Mouse (Mus musculus) lung, embryonic 14.5 days (tissue): ENCODE measurements around the gene Txlnb. TPM values are rescaled to one million over a fixed set of nuclear protein-coding genes. Genes with fewer than 3 reads are reported as not detected.
"Not testable (repeated sequence)": the region's sequence is repeated elsewhere in the genome, so short reads cannot be mapped to it uniquely, and the experiment has no call there.

ENCODE experiments used
- ATAC-seq: fragments of 200-750 bp; cut with Nextera tagmentation; 2 replicates; pipeline ENCODE4 v1.8.0; 2017; ENCODE audit warnings: mild to moderate bottlenecking, moderate TSS enrichment, moderate library complexity; ENCODE audit not compliant: insufficient read depth
- DNase-seq: peaks from one replicate; pipeline ENCODE4 v3.0.0-alpha.2; 2015
- H3K27ac ChIP-seq: fragments of 300-500 bp; sonication (generic); 2 replicates; pipeline ENCODE4 v1.5.1; 2014; ENCODE audit warnings: low read depth, mild to moderate bottlenecking, moderate library complexity
- H3K27me3 ChIP-seq: fragments of 300-500 bp; sonication (generic); 2 replicates; pipeline ENCODE4 v1.6.1; 2014; ENCODE audit warnings: low read length, control low read depth; ENCODE audit not compliant: insufficient read depth
- H3K36me3 ChIP-seq: fragments of 300-500 bp; sonication (generic); 2 replicates; pipeline ENCODE4 v1.6.1; 2014; ENCODE audit warnings: control low read depth; ENCODE audit not compliant: insufficient read depth
- H3K4me1 ChIP-seq: fragments of 300-500 bp; sonication (generic); 2 replicates; pipeline ENCODE4 v1.6.1; 2014; ENCODE audit warnings: antibody characterized with exemption, control low read depth; ENCODE audit not compliant: insufficient read depth
- H3K4me2 ChIP-seq: fragments of 300-500 bp; sonication (generic); 2 replicates; pipeline ENCODE4 v1.6.1; 2014; ENCODE audit warnings: mild to moderate bottlenecking
- H3K4me3 ChIP-seq: fragments of 300-500 bp; sonication (generic); 2 replicates; pipeline ENCODE4 v1.5.1; 2014; ENCODE audit warnings: low read depth, low read length
- H3K9ac ChIP-seq: fragments of 300-500 bp; sonication (generic); 2 replicates; pipeline ENCODE4 v1.6.1; 2014
- H3K9me3 ChIP-seq: fragments of 300-500 bp; sonication (generic); 2 replicates; pipeline ENCODE4 v1.6.1; 2016; ENCODE audit warnings: low read depth, low read length, control low read depth
- CTCF ChIP-seq: IDR thresholded peaks from 2 replicates; pipeline ENCODE4 v1.5.1; 2016; ENCODE audit warnings: antibody characterized with exemption, low read depth
- WGBS: fragments of 180-500 bp; shearing (Covaris S2); extraction: QIAGEN DNeasy Blood & Tissue Kit; methylation state at CpG from one replicate; pipeline ENCODE4 v1.1.7; 2014; 5-methylcytosine and 5-hydroxymethylcytosine counted together
- polyA plus RNA-seq: library from polyadenylated mRNA; unstranded; fragments of >200 nt; fragmentation: Nextera tagmentation; extraction: Ambion mirVana; gene quantifications from 2 replicates; pipeline ENCODE4 v1.2.1, GENCODE M21; 2014

Txlnb gene
- polyA plus RNA-seq, 1 experiment from 2014 or later, result 0.24 TPM

DNA sequence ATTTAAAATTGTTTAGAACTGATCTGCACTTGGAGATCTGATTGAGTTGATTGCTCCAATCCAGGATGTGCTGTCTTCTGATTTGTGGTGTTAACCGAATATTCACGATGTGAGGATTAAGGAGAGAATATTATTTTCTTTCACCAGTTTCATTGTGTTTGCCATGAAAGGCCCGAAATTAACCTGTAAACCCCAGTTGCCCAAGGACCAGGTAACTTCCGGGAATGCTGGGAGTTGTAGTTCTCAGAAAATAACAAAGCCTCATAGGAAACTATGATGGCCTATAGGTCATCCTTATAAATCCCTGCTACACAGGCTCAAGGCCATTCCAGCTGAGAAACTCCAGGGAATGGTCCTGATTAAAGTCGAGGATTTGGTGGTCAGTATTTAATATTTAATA lies 1.6 kb upstream of the Txlnb start:
- H3K4me1 ChIP-seq, result 0 out of 2 replicates have a peak, but pooled peaks cover 4% of the 10 kb centered on the region
- H3K36me3 ChIP-seq, result no peaks in the 10 kb centered on the region
- H3K9ac ChIP-seq, result no peak overlapping the region
- WGBS, result 83% methylated on average over 5 of the region's 5 CpGs
- H3K9me3 ChIP-seq, result no peaks in the 10 kb centered on the region
- H3K4me3 ChIP-seq, result no peak overlapping the region
- no peak for ATAC-seq
- no peak overlapping the region for H3K27ac ChIP-seq
- DNase-seq, result no peak
- H3K27me3 ChIP-seq, result no peaks in the 10 kb centered on the region
- no peak overlapping the region for H3K4me2 ChIP-seq
- no peak for TF ChIP-seq CTCF

- no peak overlapping the region for H3K27ac ChIP-seq
These were observed 799 bp upstream of the Txlnb start for GRCm38 (mm10) chr10:17795227-17795626.

GRCm38 (mm10) chr10:17796846-17797631 lies 1.0 kb downstream of the Txlnb start:
- no peaks in the 10 kb centered on the region for H3K27me3 ChIP-seq
- no peak for TF ChIP-seq CTCF
- H3K4me1 ChIP-seq, result 0 out of 2 replicates have a peak, but pooled peaks cover 4% of the 10 kb centered on the region
- no peaks in the 10 kb centered on the region for H3K9me3 ChIP-seq
- no peaks in the 10 kb centered on the region for H3K36me3 ChIP-seq
- DNase-seq (peak; percentile 25), ATAC-seq (peak; percentile 47; the same call in 1 of the 2 replicates)
- H3K4me3 ChIP-seq, result no peak overlapping the region; the same call in 1 of the 2 replicates
- peak overlapping the region; percentile 55 for H3K4me2 ChIP-seq
- WGBS, result 44% methylated on average over 12 of the region's 12 CpGs
- no peak overlapping the region for H3K9ac ChIP-seq
- peak overlapping the region; percentile 7; the same call in 1 of the 2 replicates for H3K27ac ChIP-seq

More at GRCm38 (mm10) chr10:17795227-17795626, 799 bp upstream of the Txlnb start:
- 78% methylated on average over 4 of the region's 4 CpGs for WGBS
- H3K27me3 ChIP-seq, result no peaks in the 10 kb centered on the region
- H3K4me2 ChIP-seq, result no peak overlapping the region
- TF ChIP-seq CTCF, result no peak
- H3K4me3 ChIP-seq, result no peak overlapping the region
- DNase-seq, result no peak
- H3K9me3 ChIP-seq, result no peaks in the 10 kb centered on the region
- 0 out of 2 replicates have a peak, but pooled peaks cover 4% of the 10 kb centered on the region for H3K4me1 ChIP-seq
- H3K36me3 ChIP-seq, result no peaks in the 10 kb centered on the region
- ATAC-seq, result no peak
- H3K9ac ChIP-seq, result no peak overlapping the region

- no peak for ATAC-seq
- Histone ChIP-seq H3K4me3 (no peak overlapping the region), H3K27ac (no peak overlapping the region), H3K4me2 (no peak overlapping the region), H3K9me3 (no peaks in the 10 kb centered on the region), H3K36me3 (no peaks in the 10 kb centered on the region), H3K9ac (no peak overlapping the region), H3K4me1 (0 out of 2 replicates have a peak, but pooled peaks cover 4% of the 10 kb centered on the region), H3K27me3 (no peaks in the 10 kb centered on the region)
- WGBS, result 78% methylated on average over 3 of the region's 3 CpGs
- TF ChIP-seq CTCF, result no peak
- DNase-seq, result no peak
These were observed 1.7 kb downstream of the Txlnb start for GRCm38 (mm10) chr10:17797681-17798080.

DNA sequence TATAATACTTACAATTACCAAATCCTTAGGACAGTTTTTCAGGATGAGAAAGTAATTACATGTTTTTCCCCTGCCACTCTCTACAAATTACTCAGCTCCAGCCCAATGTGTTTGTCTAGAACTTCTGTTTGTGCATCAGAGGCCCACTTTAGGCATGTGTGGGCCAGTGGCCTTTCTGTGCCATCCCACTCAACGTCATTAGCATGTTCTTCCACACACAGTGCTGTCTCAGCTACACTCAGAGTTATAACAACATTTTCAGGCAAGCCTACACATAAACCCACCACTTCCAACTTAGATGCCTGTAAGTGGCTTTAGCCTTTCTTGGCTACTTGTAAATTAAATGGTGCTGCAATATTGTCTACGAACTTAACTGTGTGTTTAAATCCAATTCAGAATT lies 5.8 kb downstream of the Txlnb start:
- Histone ChIP-seq H3K9ac (no peak overlapping the region), H3K27ac (no peak overlapping the region), H3K36me3 (no peaks in the 10 kb centered on the region), H3K4me1 (no peaks in the 10 kb centered on the region), H3K4me3 (no peak overlapping the region), H3K4me2 (no peak overlapping the region), H3K27me3 (no peaks in the 10 kb centered on the region), H3K9me3 (no peaks in the 10 kb centered on the region)
- DNase-seq (no peak), ATAC-seq (no peak)
- WGBS, result 71% methylated on average over 2 of the region's 2 CpGs
- TF ChIP-seq CTCF, result no peak

DNA sequence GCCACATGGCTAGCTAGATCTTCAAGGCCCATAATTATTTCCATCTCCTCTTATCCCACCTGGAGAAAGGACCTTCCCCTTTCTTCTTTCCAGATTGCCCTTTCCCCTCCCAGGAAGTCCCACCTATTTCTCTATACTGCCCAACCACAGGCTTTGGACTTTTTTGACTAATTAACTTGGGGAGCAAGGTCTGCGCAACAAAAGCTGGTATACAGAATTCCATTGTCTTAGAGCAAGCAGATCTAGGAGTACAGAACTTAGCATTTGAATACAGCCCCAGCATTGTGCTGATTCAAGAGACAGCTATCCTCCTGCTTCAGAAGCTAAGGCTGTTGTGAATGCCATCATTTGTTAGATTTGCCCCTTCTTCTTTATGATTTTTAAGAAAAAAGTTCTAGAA lies 12.5 kb downstream of the Txlnb start:
- no peaks in the 10 kb centered on the region for H3K4me1 ChIP-seq
- H3K27ac ChIP-seq, result no peak overlapping the region
- H3K27me3 ChIP-seq, result no peaks in the 10 kb centered on the region
- no peak overlapping the region for H3K9ac ChIP-seq
- no peaks in the 10 kb centered on the region for H3K9me3 ChIP-seq
- 84% methylated on average over 1 of the region's 1 CpGs for WGBS
- no peaks in the 10 kb centered on the region for H3K36me3 ChIP-seq
- TF ChIP-seq CTCF, result no peak
- ATAC-seq (no peak), DNase-seq (no peak)
- no peak overlapping the region for H3K4me2 ChIP-seq
- H3K4me3 ChIP-seq, result no peak overlapping the region

DNA sequence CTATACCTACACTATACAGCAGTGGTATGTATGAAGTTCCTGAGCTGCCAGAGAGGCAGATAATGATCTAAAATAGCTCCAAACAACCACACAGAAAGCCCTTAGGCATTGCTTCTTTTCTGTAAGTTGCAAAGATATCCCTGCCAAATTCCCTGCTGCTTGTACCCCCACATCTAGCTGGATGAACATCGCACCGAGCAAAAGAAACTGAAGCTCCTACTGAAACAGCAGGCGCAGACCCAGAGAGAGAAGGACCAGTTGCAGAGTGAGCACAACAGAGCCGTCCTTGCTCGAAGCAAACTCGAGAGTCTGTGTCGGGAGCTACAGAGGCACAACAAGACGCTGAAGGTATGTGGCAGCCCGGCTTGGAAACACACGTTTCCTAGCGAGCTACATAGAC lies 19.0 kb downstream of the Txlnb start:
- Histone ChIP-seq H3K4me2 (no peak overlapping the region), H3K9me3 (no peaks in the 10 kb centered on the region), H3K27ac (no peak overlapping the region), H3K4me3 (no peak overlapping the region), H3K27me3 (no peaks in the 10 kb centered on the region), H3K9ac (no peak overlapping the region), H3K36me3 (no peaks in the 10 kb centered on the region), H3K4me1 (no peaks in the 10 kb centered on the region)
- TF ChIP-seq CTCF, result no peak
- 75% methylated on average over 11 of the region's 11 CpGs for WGBS
- ATAC-seq (no peak), DNase-seq (no peak)

DNA sequence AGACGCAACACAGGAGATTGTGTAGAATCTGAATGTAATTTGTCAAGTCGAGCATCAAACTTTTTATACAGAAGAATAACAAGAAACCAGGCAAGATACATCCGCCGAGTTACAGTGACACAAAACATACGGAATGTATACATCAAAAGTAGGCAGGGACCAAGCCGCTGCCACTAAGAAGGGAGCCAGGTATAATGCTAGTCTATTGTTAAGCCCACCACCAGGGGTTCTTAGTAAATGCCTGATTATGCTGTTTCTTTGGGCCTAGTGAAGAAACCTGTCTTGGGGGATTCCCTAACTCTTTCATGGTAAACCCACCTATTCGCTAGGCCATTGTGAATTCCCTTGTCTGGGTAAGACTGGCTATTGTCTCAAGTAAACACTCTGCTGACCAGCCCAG lies 24.4 kb downstream of the Txlnb start:
- not testable (repeated sequence) for H3K9ac ChIP-seq, H3K27ac ChIP-seq, H3K27me3 ChIP-seq, H3K4me3 ChIP-seq, ATAC-seq, H3K4me2 ChIP-seq, DNase-seq, H3K9me3 ChIP-seq, H3K4me1 ChIP-seq, H3K36me3 ChIP-seq
- 90% methylated on average over 7 of the region's 7 CpGs for WGBS
